Mouse (Mus musculus): Measurements from ENCODE around the gene Clybl. TPM values are rescaled to one million over a fixed set of nuclear protein-coding genes. Genes with fewer than 3 reads are reported as not detected.
A peak's percentile ranks its signal among the peaks of the same experiment; 100 is the strongest.

The Clybl gene
- polyA plus RNA-seq, 1 experiment from 2014 or later, result 27.9 TPM

- H3K27me3 ChIP-seq (ENCODE audit: control insufficient read depth, insufficient read depth, low read length), result no peaks in the 10 kb centered on the region
- WGBS, result 27% methylated on average over 2 of the region's 2 CpGs
- H3K4me1 ChIP-seq (ENCODE audit: control insufficient read depth, insufficient read depth, low read length), result no peaks in the 10 kb centered on the region; the same call in 1 of the 2 replicates
- peak overlapping the region; percentile 70 for H3K27ac ChIP-seq (replicated peaks; ENCODE audit: low read depth, low read length)
- no peak overlapping the region for H3K4me3 ChIP-seq (ENCODE audit: low read depth, low read length)
- ATAC-seq (ENCODE audit: insufficient number of reproducible peaks, low FRiP score, low TSS enrichment, low read depth), result no peak
- no peaks in the 10 kb centered on the region for H3K36me3 ChIP-seq (ENCODE audit: control insufficient read depth, insufficient read depth, low read length)
- DNase-seq (ENCODE audit: low spot score), result no peak
- H3K4me2 ChIP-seq (ENCODE audit: low read depth, severe bottlenecking), result no peak overlapping the region
- H3K9ac ChIP-seq (ENCODE audit: low read length), result no peak overlapping the region; the same call in 1 of the 2 replicates
- no peaks in the 10 kb centered on the region for H3K9me3 ChIP-seq (ENCODE audit: control insufficient read depth, low read length)
These were observed 231.5 kb downstream of the Clybl start for GRCm38 (mm10) chr14:122412841-122413541.

- Histone ChIP-seq H3K36me3 (ENCODE audit: control insufficient read depth, insufficient read depth, low read length) (no peaks in the 10 kb centered on the region), H3K4me3 (ENCODE audit: low read depth, low read length) (no peak overlapping the region), H3K4me2 (ENCODE audit: low read depth, severe bottlenecking) (no peak overlapping the region), H3K9ac (ENCODE audit: low read length) (peak overlapping the region; percentile 28; the same call in 1 of the 2 replicates), H3K27ac (replicated peaks; ENCODE audit: low read depth, low read length) (peak overlapping the region; percentile 70), H3K9me3 (ENCODE audit: control insufficient read depth, low read length) (no peaks in the 10 kb centered on the region), H3K27me3 (ENCODE audit: control insufficient read depth, insufficient read depth, low read length) (no peaks in the 10 kb centered on the region), H3K4me1 (ENCODE audit: control insufficient read depth, insufficient read depth, low read length) (no peaks in the 10 kb centered on the region; the same call in 1 of the 2 replicates)
- no peak for DNase-seq (ENCODE audit: low spot score)
- 26% methylated on average over 2 of the region's 2 CpGs for WGBS
- 0 out of 2 replicates have a peak, but pooled peaks have one; percentile 36 for ATAC-seq (ENCODE audit: insufficient number of reproducible peaks, low FRiP score, low TSS enrichment, low read depth)
These were observed 232.0 kb downstream of the Clybl start for GRCm38 (mm10) chr14:122413542-122413928.

- no peak for DNase-seq (ENCODE audit: low spot score)
- Histone ChIP-seq H3K27ac (replicated peaks; ENCODE audit: low read depth, low read length) (no peak overlapping the region), H3K27me3 (ENCODE audit: control insufficient read depth, insufficient read depth, low read length) (no peaks in the 10 kb centered on the region), H3K4me2 (ENCODE audit: low read depth, severe bottlenecking) (no peak overlapping the region), H3K4me3 (ENCODE audit: low read depth, low read length) (no peak overlapping the region), H3K36me3 (ENCODE audit: control insufficient read depth, insufficient read depth, low read length) (no peaks in the 10 kb centered on the region), H3K9me3 (ENCODE audit: control insufficient read depth, low read length) (no peaks in the 10 kb centered on the region), H3K4me1 (ENCODE audit: control insufficient read depth, insufficient read depth, low read length) (no peaks in the 10 kb centered on the region), H3K9ac (ENCODE audit: low read length) (no peak overlapping the region)
- no peak for ATAC-seq (ENCODE audit: insufficient number of reproducible peaks, low FRiP score, low TSS enrichment, low read depth)
- 95% methylated on average over 2 of the region's 2 CpGs for WGBS
These were observed 233.3 kb downstream of the Clybl start for GRCm38 (mm10) chr14:122414786-122415185.

- no peak overlapping the region; the same call in 1 of the 2 replicates for H3K9ac ChIP-seq (ENCODE audit: low read length)
- no peak overlapping the region for H3K4me3 ChIP-seq (ENCODE audit: low read depth, low read length)
- H3K27ac ChIP-seq (replicated peaks; ENCODE audit: low read depth, low read length), result no peak overlapping the region
- ATAC-seq (ENCODE audit: insufficient number of reproducible peaks, low FRiP score, low TSS enrichment, low read depth), result no peak
- no peaks in the 10 kb centered on the region for H3K36me3 ChIP-seq (ENCODE audit: control insufficient read depth, insufficient read depth, low read length)
- H3K9me3 ChIP-seq (ENCODE audit: control insufficient read depth, low read length), result no peaks in the 10 kb centered on the region
- 23% methylated on average over 4 of the region's 4 CpGs for WGBS
- H3K4me1 ChIP-seq (ENCODE audit: control insufficient read depth, insufficient read depth, low read length), result no peaks in the 10 kb centered on the region
- no peak for DNase-seq (ENCODE audit: low spot score)
- H3K4me2 ChIP-seq (ENCODE audit: low read depth, severe bottlenecking), result no peak overlapping the region
- no peaks in the 10 kb centered on the region for H3K27me3 ChIP-seq (ENCODE audit: control insufficient read depth, insufficient read depth, low read length)
These were observed 234.8 kb downstream of the Clybl start for GRCm38 (mm10) chr14:122416166-122416771.

- no peaks in the 10 kb centered on the region for H3K4me1 ChIP-seq (ENCODE audit: control insufficient read depth, insufficient read depth, low read length)
- H3K36me3 ChIP-seq (ENCODE audit: control insufficient read depth, insufficient read depth, low read length), result no peaks in the 10 kb centered on the region
- 92% methylated on average over 3 of the region's 3 CpGs for WGBS
- H3K4me2 ChIP-seq (ENCODE audit: low read depth, severe bottlenecking), result no peak overlapping the region
- H3K4me3 ChIP-seq (ENCODE audit: low read depth, low read length), result no peak overlapping the region
- H3K9me3 ChIP-seq (ENCODE audit: control insufficient read depth, low read length), result no peaks in the 10 kb centered on the region
- DNase-seq (ENCODE audit: low spot score), result no peak
- H3K27ac ChIP-seq (replicated peaks; ENCODE audit: low read depth, low read length), result no peak overlapping the region
- no peak for ATAC-seq (ENCODE audit: insufficient number of reproducible peaks, low FRiP score, low TSS enrichment, low read depth)
- H3K9ac ChIP-seq (ENCODE audit: low read length), result no peak overlapping the region
- H3K27me3 ChIP-seq (ENCODE audit: control insufficient read depth, insufficient read depth, low read length), result no peaks in the 10 kb centered on the region
These were observed 242.9 kb downstream of the Clybl start for GRCm38 (mm10) chr14:122424441-122424840.

GRCm38 (mm10) chr14:122426529-122427203, 245.2 kb downstream of the Clybl start:
- Histone ChIP-seq H3K36me3 (ENCODE audit: control insufficient read depth, insufficient read depth, low read length) (no peaks in the 10 kb centered on the region), H3K27ac (replicated peaks; ENCODE audit: low read depth, low read length) (no peak overlapping the region), H3K4me2 (ENCODE audit: low read depth, severe bottlenecking) (no peak overlapping the region), H3K4me3 (ENCODE audit: low read depth, low read length) (no peak overlapping the region), H3K9me3 (ENCODE audit: control insufficient read depth, low read length) (no peaks in the 10 kb centered on the region), H3K9ac (ENCODE audit: low read length) (no peak overlapping the region), H3K27me3 (ENCODE audit: control insufficient read depth, insufficient read depth, low read length) (no peaks in the 10 kb centered on the region), H3K4me1 (ENCODE audit: control insufficient read depth, insufficient read depth, low read length) (no peaks in the 10 kb centered on the region)
- WGBS, result 66% methylated on average over 10 of the region's 10 CpGs
- DNase-seq (ENCODE audit: low spot score) (no peak), ATAC-seq (ENCODE audit: insufficient number of reproducible peaks, low FRiP score, low TSS enrichment, low read depth) (no peak)

- Histone ChIP-seq H3K4me1 (ENCODE audit: control insufficient read depth, insufficient read depth, low read length) (no peaks in the 10 kb centered on the region), H3K4me3 (ENCODE audit: low read depth, low read length) (no peak overlapping the region), H3K27me3 (ENCODE audit: control insufficient read depth, insufficient read depth, low read length) (no peaks in the 10 kb centered on the region), H3K4me2 (ENCODE audit: low read depth, severe bottlenecking) (no peak overlapping the region), H3K9me3 (ENCODE audit: control insufficient read depth, low read length) (no peaks in the 10 kb centered on the region), H3K36me3 (ENCODE audit: control insufficient read depth, insufficient read depth, low read length) (no peaks in the 10 kb centered on the region), H3K9ac (ENCODE audit: low read length) (no peak overlapping the region), H3K27ac (replicated peaks; ENCODE audit: low read depth, low read length) (no peak overlapping the region)
- DNase-seq (ENCODE audit: low spot score) (no peak), ATAC-seq (ENCODE audit: insufficient number of reproducible peaks, low FRiP score, low TSS enrichment, low read depth) (no peak)
- 55% methylated on average over 8 of the region's 8 CpGs for WGBS
These were observed 245.7 kb downstream of the Clybl start for GRCm38 (mm10) chr14:122427204-122427560.

- 92% methylated on average over 3 of the region's 3 CpGs for WGBS
- no peak for ATAC-seq (ENCODE audit: insufficient number of reproducible peaks, low FRiP score, low TSS enrichment, low read depth)
- Histone ChIP-seq H3K4me3 (ENCODE audit: low read depth, low read length) (no peak overlapping the region), H3K27me3 (ENCODE audit: control insufficient read depth, insufficient read depth, low read length) (no peaks in the 10 kb centered on the region), H3K4me2 (ENCODE audit: low read depth, severe bottlenecking) (no peak overlapping the region), H3K9me3 (ENCODE audit: control insufficient read depth, low read length) (no peaks in the 10 kb centered on the region), H3K36me3 (ENCODE audit: control insufficient read depth, insufficient read depth, low read length) (no peaks in the 10 kb centered on the region), H3K27ac (replicated peaks; ENCODE audit: low read depth, low read length) (no peak overlapping the region), H3K4me1 (ENCODE audit: control insufficient read depth, insufficient read depth, low read length) (no peaks in the 10 kb centered on the region), H3K9ac (ENCODE audit: low read length) (no peak overlapping the region)
- no peak for DNase-seq (ENCODE audit: low spot score)
These were observed 246.2 kb downstream of the Clybl start for GRCm38 (mm10) chr14:122427654-122428053.

Data from limb, embryonic 11.5 days (tissue).